Mouse (Mus musculus): ENCODE data around the gene Ifrd1. TPM values are rescaled to one million over a fixed set of nuclear protein-coding genes. Genes with fewer than 3 reads are reported as not detected.
"Not testable (repeated sequence)": the region's sequence is repeated elsewhere in the genome, so short reads cannot be mapped to it uniquely, and the experiment has no call there.

Ifrd1 gene
- polyA plus RNA-seq, 1 experiment from 2014 or later = 93.7 TPM

DNA sequence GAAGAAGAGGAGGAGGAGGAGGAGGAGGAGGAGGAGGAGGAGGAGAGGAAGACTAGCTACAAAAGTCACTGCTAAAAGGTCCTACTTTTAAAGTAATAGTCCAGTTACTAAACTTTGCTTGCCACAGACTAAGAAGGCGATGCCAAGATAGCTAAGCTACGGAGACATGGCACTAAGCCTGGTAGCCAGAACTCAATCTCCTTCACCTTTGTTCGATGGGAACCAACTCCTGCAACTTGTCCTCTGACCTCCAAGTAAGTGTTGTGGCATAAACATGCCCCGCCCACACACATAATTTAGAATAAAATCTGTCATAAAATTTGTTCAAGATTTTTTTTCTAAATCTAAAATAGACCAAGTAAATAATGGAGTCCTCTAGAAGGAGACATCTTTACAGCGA is 50.3 kb downstream of the Ifrd1 start:
- WGBS = 44% methylated on average over 5 of the region's 5 CpGs
- Histone ChIP-seq H3K27ac (replicated peaks in 1 of 2; ENCODE audit: control insufficient read depth in 1 of 2, insufficient read depth in 1 of 2, low read depth in 2 of 2, low read length in 2 of 2) (peak overlapping the region; percentile 94 to 98), H3K9me3 (ENCODE audit: control insufficient read depth, low read length) (no peaks in the 10 kb centered on the region), H3K4me2 (ENCODE audit: low read length) (peak overlapping the region; percentile 62), H3K4me1 (ENCODE audit: control insufficient read depth in 2 of 2, insufficient read depth in 2 of 2, low read length in 2 of 2) (0 out of 4 replicates have a peak, but pooled peaks cover 0 to 4% of the 10 kb centered on the region in 2 experiments), H3K9ac (ENCODE audit: low read length) (peak overlapping the region; percentile 81), H3K27me3 (ENCODE audit: control insufficient read depth, insufficient read depth, low read length) (no peaks in the 10 kb centered on the region), H3K36me3 (ENCODE audit: control insufficient read depth, insufficient read depth, low read length) (peaks cover 24% of the 10 kb centered on the region), H3K4me3 (ENCODE audit: control insufficient read depth in 1 of 2, insufficient read depth in 1 of 2, low read depth in 1 of 2, low read length in 2 of 2) (peak overlapping the region; percentile 42 to 53)
- no peak for ATAC-seq (ENCODE audit: insufficient number of reproducible peaks, insufficient read depth, low FRiP score, low read depth)

DNA sequence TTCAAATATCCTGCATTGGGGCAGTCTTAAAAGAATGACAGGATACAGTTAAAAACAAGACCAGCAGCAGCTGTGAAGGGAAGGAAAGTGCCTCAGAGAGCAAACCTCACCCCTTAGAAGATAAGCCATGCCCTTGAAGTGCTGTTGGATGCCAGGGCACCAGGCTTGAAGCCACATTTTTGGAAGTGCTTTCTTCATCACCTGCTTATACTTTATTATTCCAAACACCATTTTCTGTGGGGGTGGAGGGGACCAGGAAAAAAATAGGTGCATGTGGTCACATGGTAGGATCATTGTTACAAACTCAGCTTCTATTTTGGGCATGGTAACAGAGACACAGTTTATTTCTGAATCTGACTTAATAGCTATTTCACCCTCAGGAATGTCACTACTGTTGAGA is 50.8 kb downstream of the Ifrd1 start:
- Histone ChIP-seq H3K27me3 (ENCODE audit: control insufficient read depth, insufficient read depth, low read length) (no peaks in the 10 kb centered on the region), H3K9ac (ENCODE audit: low read length) (peak overlapping the region; percentile 46; the same call in 1 of the 2 replicates), H3K27ac (replicated peaks in 1 of 2; ENCODE audit: control insufficient read depth in 1 of 2, insufficient read depth in 1 of 2, low read depth in 2 of 2, low read length in 2 of 2) (peak overlapping the region; percentile 95 to 98), H3K4me1 (ENCODE audit: control insufficient read depth in 2 of 2, insufficient read depth in 2 of 2, low read length in 2 of 2) (0 out of 4 replicates have a peak, but pooled peaks cover 0 to 4% of the 10 kb centered on the region in 2 experiments), H3K36me3 (ENCODE audit: control insufficient read depth, insufficient read depth, low read length) (peaks cover 19% of the 10 kb centered on the region), H3K4me2 (ENCODE audit: low read length) (peak overlapping the region; percentile 52), H3K9me3 (ENCODE audit: control insufficient read depth, low read length) (no peaks in the 10 kb centered on the region), H3K4me3 (ENCODE audit: control insufficient read depth in 1 of 2, insufficient read depth in 1 of 2, low read depth in 1 of 2, low read length in 2 of 2) (peak overlapping the region in 1 of 2 experiments; percentile 21; a peak in 3 of 4 replicates)
- peak; percentile 72 for ATAC-seq (ENCODE audit: insufficient number of reproducible peaks, insufficient read depth, low FRiP score, low read depth)

DNA sequence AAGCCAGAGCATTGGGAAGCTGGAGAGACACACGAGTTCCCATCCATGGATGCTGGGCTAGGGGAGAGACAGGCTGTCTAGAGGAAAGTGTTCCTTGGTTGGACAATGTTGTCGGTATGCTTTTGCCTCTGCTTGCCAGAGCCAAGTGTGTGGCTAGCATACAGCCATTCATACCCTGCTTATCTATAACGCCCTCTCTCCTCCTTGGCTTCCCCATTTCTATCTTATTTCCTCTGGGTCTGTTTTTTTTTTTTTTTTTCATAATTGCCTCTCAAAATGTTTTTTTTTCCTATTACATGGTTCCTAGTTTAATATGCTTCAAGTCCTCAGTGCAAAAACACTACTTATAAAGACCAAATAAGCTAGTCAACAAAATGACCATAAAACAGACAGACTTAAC is 62.8 kb downstream of the Ifrd1 start:
- no peak overlapping the region for H3K4me3 ChIP-seq (ENCODE audit: control insufficient read depth in 1 of 2, insufficient read depth in 1 of 2, low read depth in 1 of 2, low read length in 2 of 2)
- H3K27ac ChIP-seq (replicated peaks in 1 of 2; ENCODE audit: control insufficient read depth in 1 of 2, insufficient read depth in 1 of 2, low read depth in 2 of 2, low read length in 2 of 2) = no peak overlapping the region
- H3K9me3 ChIP-seq (ENCODE audit: control insufficient read depth, low read length) = 0 out of 2 replicates have a peak, but pooled peaks cover 4% of the 10 kb centered on the region
- 75% methylated on average over 3 of the region's 3 CpGs for WGBS
- H3K36me3 ChIP-seq (ENCODE audit: control insufficient read depth, insufficient read depth, low read length) = peaks cover 12% of the 10 kb centered on the region
- no peaks in the 10 kb centered on the region for H3K27me3 ChIP-seq (ENCODE audit: control insufficient read depth, insufficient read depth, low read length)
- no peak for ATAC-seq (ENCODE audit: insufficient number of reproducible peaks, insufficient read depth, low FRiP score, low read depth)
- H3K9ac ChIP-seq (ENCODE audit: low read length) = no peak overlapping the region
- H3K4me2 ChIP-seq (ENCODE audit: low read length) = no peak overlapping the region
- H3K4me1 ChIP-seq (ENCODE audit: control insufficient read depth in 2 of 2, insufficient read depth in 2 of 2, low read length in 2 of 2) = peaks cover 0 to 3% of the 10 kb centered on the region in 2 experiments; a peak in 1 of 4 replicates

DNA sequence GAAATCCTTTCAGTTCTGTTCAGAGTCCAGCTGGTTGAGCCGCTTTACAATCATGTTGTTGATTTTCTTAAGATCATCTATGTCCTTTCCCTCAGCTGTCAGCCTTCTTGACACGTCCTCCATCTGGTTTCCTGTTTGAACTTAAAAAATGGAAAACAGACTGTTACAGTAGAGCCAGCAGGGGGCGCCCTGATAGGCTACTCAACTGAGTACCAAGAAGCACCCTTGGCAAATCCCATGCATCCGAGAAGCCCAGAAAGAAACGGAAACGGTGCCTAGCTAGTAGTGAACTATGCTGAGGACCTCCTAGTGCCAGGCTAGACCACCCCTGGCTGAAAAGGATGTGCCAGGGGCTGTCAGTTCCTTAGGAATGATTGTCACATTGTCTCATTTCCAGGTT is 71.2 kb downstream of the Ifrd1 start:
- H3K4me2 ChIP-seq (ENCODE audit: low read length) = no peak overlapping the region
- 45% methylated on average over 6 of the region's 6 CpGs for WGBS
- no peaks in the 10 kb centered on the region for H3K27me3 ChIP-seq (ENCODE audit: control insufficient read depth, insufficient read depth, low read length)
- H3K27ac ChIP-seq (replicated peaks in 1 of 2; ENCODE audit: control insufficient read depth in 1 of 2, insufficient read depth in 1 of 2, low read depth in 2 of 2, low read length in 2 of 2) = no peak overlapping the region
- H3K4me1 ChIP-seq (ENCODE audit: control insufficient read depth in 2 of 2, insufficient read depth in 2 of 2, low read length in 2 of 2) = no peaks in the 10 kb centered on the region
- H3K36me3 ChIP-seq (ENCODE audit: control insufficient read depth, insufficient read depth, low read length) = peaks cover 17% of the 10 kb centered on the region
- H3K9me3 ChIP-seq (ENCODE audit: control insufficient read depth, low read length) = 0 out of 2 replicates have a peak, but pooled peaks cover 4% of the 10 kb centered on the region
- no peak for ATAC-seq (ENCODE audit: insufficient number of reproducible peaks, insufficient read depth, low FRiP score, low read depth)
- no peak overlapping the region for H3K4me3 ChIP-seq (ENCODE audit: control insufficient read depth in 1 of 2, insufficient read depth in 1 of 2, low read depth in 1 of 2, low read length in 2 of 2)
- no peak overlapping the region for H3K9ac ChIP-seq (ENCODE audit: low read length)

DNA sequence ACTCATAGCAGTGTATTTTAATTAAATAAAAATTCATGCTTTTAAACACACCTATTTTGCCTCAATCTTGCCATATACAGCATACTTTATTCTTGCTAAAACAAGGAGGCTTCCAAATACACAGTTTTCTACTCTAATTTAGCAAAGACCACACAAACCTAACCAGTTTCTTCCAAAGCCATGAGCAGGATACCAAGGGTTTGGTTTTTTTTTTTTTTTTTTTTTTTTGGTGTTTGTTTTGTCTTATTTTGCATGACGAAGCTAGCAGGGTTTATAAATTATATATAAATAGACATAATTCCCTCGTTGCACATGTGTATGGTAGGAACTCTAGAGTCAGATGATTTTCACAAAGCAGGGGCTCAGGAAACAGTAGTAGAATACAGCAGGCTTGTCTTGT is 72.1 kb downstream of the Ifrd1 start:
- H3K9me3 ChIP-seq (ENCODE audit: control insufficient read depth, low read length) = 0 out of 2 replicates have a peak, but pooled peaks cover 2% of the 10 kb centered on the region
- no peak for ATAC-seq (ENCODE audit: insufficient number of reproducible peaks, insufficient read depth, low FRiP score, low read depth)

DNA sequence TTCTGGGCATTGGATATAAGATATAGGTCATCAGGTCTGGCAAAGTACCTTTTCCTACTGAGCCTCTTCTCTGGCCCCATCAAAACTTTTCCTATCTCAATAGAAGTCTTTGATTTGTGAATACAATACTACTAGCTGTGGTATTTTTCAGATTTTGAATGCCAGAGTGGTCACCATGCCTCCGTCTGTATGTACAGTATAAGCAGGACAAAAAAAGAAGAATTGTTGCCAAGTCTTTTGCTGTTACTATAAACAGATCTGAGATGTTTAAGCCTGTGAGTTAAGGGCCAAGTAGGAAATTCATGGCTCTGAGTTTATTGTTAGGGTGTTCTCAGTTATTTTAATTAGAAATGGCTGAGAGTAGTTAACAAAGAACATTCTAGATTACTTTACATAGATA is 73.1 kb downstream of the Ifrd1 start:
- not testable (repeated sequence) for H3K9ac ChIP-seq (ENCODE audit: low read length); H3K9me3 ChIP-seq (ENCODE audit: control insufficient read depth, low read length); H3K27ac ChIP-seq (replicated peaks in 1 of 2; ENCODE audit: control insufficient read depth in 1 of 2, insufficient read depth in 1 of 2, low read depth in 2 of 2, low read length in 2 of 2); H3K4me1 ChIP-seq (ENCODE audit: control insufficient read depth in 2 of 2, insufficient read depth in 2 of 2, low read length in 2 of 2); H3K27me3 ChIP-seq (ENCODE audit: control insufficient read depth, insufficient read depth, low read length); H3K4me2 ChIP-seq (ENCODE audit: low read length); H3K4me3 ChIP-seq (ENCODE audit: control insufficient read depth in 1 of 2, insufficient read depth in 1 of 2, low read depth in 1 of 2, low read length in 2 of 2); ATAC-seq (ENCODE audit: insufficient number of reproducible peaks, insufficient read depth, low FRiP score, low read depth); H3K36me3 ChIP-seq (ENCODE audit: control insufficient read depth, insufficient read depth, low read length)
- WGBS = 27% methylated on average over 1 of the region's 1 CpGs

More for the DNA sequence above, 72.1 kb downstream of the Ifrd1 start:
- H3K9ac ChIP-seq (ENCODE audit: low read length) = no peak overlapping the region
- H3K27me3 ChIP-seq (ENCODE audit: control insufficient read depth, insufficient read depth, low read length) = no peaks in the 10 kb centered on the region
- H3K27ac ChIP-seq (replicated peaks in 1 of 2; ENCODE audit: control insufficient read depth in 1 of 2, insufficient read depth in 1 of 2, low read depth in 2 of 2, low read length in 2 of 2) = no peak overlapping the region
- no peaks in the 10 kb centered on the region for H3K4me1 ChIP-seq (ENCODE audit: control insufficient read depth in 2 of 2, insufficient read depth in 2 of 2, low read length in 2 of 2)
- H3K36me3 ChIP-seq (ENCODE audit: control insufficient read depth, insufficient read depth, low read length) = peaks cover 16% of the 10 kb centered on the region
- H3K4me3 ChIP-seq (ENCODE audit: control insufficient read depth in 1 of 2, insufficient read depth in 1 of 2, low read depth in 1 of 2, low read length in 2 of 2) = no peak overlapping the region
- WGBS = 71% methylated on average over 2 of the region's 2 CpGs
- no peak overlapping the region for H3K4me2 ChIP-seq (ENCODE audit: low read length)

DNA sequence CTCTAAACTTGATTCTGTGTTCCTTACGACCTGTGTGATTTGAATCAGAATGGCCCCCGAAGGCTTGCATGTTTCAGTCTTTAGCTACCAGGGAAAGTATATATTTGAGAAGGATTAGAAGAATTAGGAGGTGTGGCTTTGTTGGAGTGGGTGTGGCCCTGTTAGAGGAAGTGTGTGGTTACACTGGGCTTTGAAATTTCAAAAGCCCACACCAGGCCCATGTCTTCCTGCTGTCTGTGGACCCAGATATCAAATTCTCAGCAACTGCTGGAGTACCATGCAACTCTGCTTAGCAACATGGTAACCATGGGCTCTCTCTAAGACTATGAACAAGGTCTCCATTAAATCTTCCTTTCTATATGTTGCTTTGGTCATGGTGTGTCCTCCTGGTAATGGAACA is 76.7 kb downstream of the Ifrd1 start:
- H3K9ac ChIP-seq (ENCODE audit: low read length) = no peak overlapping the region
- H3K4me2 ChIP-seq (ENCODE audit: low read length) = no peak overlapping the region
- 0 out of 2 replicates have a peak, but pooled peaks cover 6% of the 10 kb centered on the region for H3K36me3 ChIP-seq (ENCODE audit: control insufficient read depth, insufficient read depth, low read length)
- no peaks in the 10 kb centered on the region for H3K9me3 ChIP-seq (ENCODE audit: control insufficient read depth, low read length)
- no peak for ATAC-seq (ENCODE audit: insufficient number of reproducible peaks, insufficient read depth, low FRiP score, low read depth)
- H3K27ac ChIP-seq (replicated peaks in 1 of 2; ENCODE audit: control insufficient read depth in 1 of 2, insufficient read depth in 1 of 2, low read depth in 2 of 2, low read length in 2 of 2) = no peak overlapping the region
- WGBS = 95% methylated on average over 2 of the region's 2 CpGs
- H3K4me1 ChIP-seq (ENCODE audit: control insufficient read depth in 2 of 2, insufficient read depth in 2 of 2, low read length in 2 of 2) = no peaks in the 10 kb centered on the region
- no peak overlapping the region for H3K4me3 ChIP-seq (ENCODE audit: control insufficient read depth in 1 of 2, insufficient read depth in 1 of 2, low read depth in 1 of 2, low read length in 2 of 2)
- H3K27me3 ChIP-seq (ENCODE audit: control insufficient read depth, insufficient read depth, low read length) = no peaks in the 10 kb centered on the region

DNA sequence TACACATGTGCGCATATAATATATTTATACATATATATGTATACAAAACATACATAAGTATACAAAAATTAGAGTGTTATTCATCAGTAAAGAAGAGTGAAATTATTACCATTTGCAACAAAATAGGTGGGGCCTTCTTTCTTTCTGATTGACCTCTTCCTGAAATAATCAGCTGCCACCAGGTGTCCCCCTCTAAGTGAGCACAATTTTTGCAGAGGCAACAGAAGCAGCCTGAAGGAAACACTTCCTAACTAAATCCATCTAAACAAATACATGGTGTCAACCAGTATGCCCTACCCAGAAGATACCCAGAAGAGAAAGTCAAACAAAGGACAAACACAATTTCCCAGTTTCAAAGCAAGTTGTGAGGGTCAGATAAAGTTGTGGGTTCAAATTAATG is 78.6 kb downstream of the Ifrd1 start:
- no peaks in the 10 kb centered on the region for H3K9me3 ChIP-seq (ENCODE audit: control insufficient read depth, low read length)
- no peaks in the 10 kb centered on the region for H3K4me1 ChIP-seq (ENCODE audit: control insufficient read depth in 2 of 2, insufficient read depth in 2 of 2, low read length in 2 of 2)
- ATAC-seq (ENCODE audit: insufficient number of reproducible peaks, insufficient read depth, low FRiP score, low read depth) = no peak
- H3K27ac ChIP-seq (replicated peaks in 1 of 2; ENCODE audit: control insufficient read depth in 1 of 2, insufficient read depth in 1 of 2, low read depth in 2 of 2, low read length in 2 of 2) = no peak overlapping the region
- H3K36me3 ChIP-seq (ENCODE audit: control insufficient read depth, insufficient read depth, low read length) = 0 out of 2 replicates have a peak, but pooled peaks cover 6% of the 10 kb centered on the region
- H3K4me2 ChIP-seq (ENCODE audit: low read length) = no peak overlapping the region
- no peak overlapping the region for H3K4me3 ChIP-seq (ENCODE audit: control insufficient read depth in 1 of 2, insufficient read depth in 1 of 2, low read depth in 1 of 2, low read length in 2 of 2)
- no peak overlapping the region for H3K9ac ChIP-seq (ENCODE audit: low read length)
- 98% methylated on average over 1 of the region's 1 CpGs for WGBS
- H3K27me3 ChIP-seq (ENCODE audit: control insufficient read depth, insufficient read depth, low read length) = no peaks in the 10 kb centered on the region
